In the genomic region with DNA sequence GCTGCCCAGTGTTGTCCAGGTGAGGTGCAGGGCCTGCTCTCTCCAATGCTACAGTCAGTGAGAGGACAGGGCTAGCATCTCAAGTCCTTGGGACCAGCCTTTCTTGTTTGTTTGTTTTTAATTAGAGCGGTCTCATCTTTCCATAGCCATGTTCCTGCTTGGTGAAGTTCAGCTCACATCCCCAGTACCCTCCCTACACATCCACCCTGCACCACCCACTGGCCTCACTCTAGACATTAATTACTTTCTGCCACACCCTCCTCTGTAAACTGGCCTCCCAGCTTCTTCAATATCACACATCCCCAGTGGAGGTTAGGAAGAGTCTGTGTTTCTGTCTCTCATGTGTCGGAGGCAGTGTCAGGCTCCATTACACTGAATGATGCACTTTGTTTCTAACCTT, we compare ENCODE assay signal across 28 mouse cellular contexts. TPM values are rescaled to one million over a fixed set of nuclear protein-coding genes. Genes with fewer than 3 reads are reported as not detected.
A peak's percentile ranks its signal among the peaks of the same experiment; 100 is the strongest.
DNase-seq lines count a peak whose midpoint lies in the region; ATAC-seq and TF ChIP-seq lines count a peak whose summit lies in the region.
"Had no signal": no experiment of that assay in that cellular context is flagged by ENCODE, and none has a peak within 500 bp of the region (broad histone marks: within the 10 kb centered on the region; RNA-seq: fewer than 3 reads in every experiment).

No protein-coding gene starts in this region.

- H3K9me3 ChIP-seq in intestine, embryonic 15.5 days: no peaks in the 10 kb centered on the region
- H3K9me3 ChIP-seq in intestine, postnatal 0 days (ENCODE audit: control insufficient read depth): no peaks in the 10 kb centered on the region
- no peaks in the 10 kb centered on the region for H3K9me3 ChIP-seq in kidney, embryonic 16.5 days (ENCODE audit: low read length)
- no peaks in the 10 kb centered on the region for H3K9me3 ChIP-seq in intestine, embryonic 16.5 days (ENCODE audit: control insufficient read depth, low read length)
- H3K9me3 ChIP-seq: embryonic facial prominence, embryonic 13.5 days; embryonic facial prominence, embryonic 15.5 days; forebrain, embryonic 10.5 days; G1E had no signal

- DNase-seq in kidney, adult 2 months: no peak
- DNase-seq: adrenal gland, adult 8-10 months; adrenal gland, postnatal 14 days; B cell, adult 2 months; cerebellum, adult 11 months; cerebellum, adult 18-20 months; cerebellum, adult 8-10 months; cerebellum, adult 9-11 months; cerebellum, postnatal 14 days; cerebellum, postnatal 36 days; embryo, embryonic 11 days had no signal

- no peak for TF ChIP-seq POLR2A in kidney, adult 2 months (IDR thresholded peaks at IDR 0.05; ENCODE audit: low read depth, low read length)

- H3K36me3 ChIP-seq in intestine, embryonic 15.5 days: no peaks in the 10 kb centered on the region
- H3K36me3 ChIP-seq in intestine, postnatal 0 days (ENCODE audit: control insufficient read depth, insufficient read depth): no peaks in the 10 kb centered on the region
- no peaks in the 10 kb centered on the region for H3K36me3 ChIP-seq in kidney, embryonic 16.5 days (ENCODE audit: insufficient read depth, low read length)
- H3K36me3 ChIP-seq in kidney, adult 2 months (ENCODE audit: control insufficient read depth, insufficient read depth, low read length): no peaks in the 10 kb centered on the region
- no peaks in the 10 kb centered on the region for H3K36me3 ChIP-seq in intestine, embryonic 16.5 days (ENCODE audit: control insufficient read depth, insufficient read depth, low read length)
- H3K36me3 ChIP-seq: embryonic facial prominence, embryonic 13.5 days; embryonic facial prominence, embryonic 15.5 days; forebrain, embryonic 10.5 days; forebrain, embryonic 12.5 days; G1E had no signal

- no peak overlapping the region for H3K27ac ChIP-seq in intestine, embryonic 15.5 days
- H3K27ac ChIP-seq in intestine, postnatal 0 days (ENCODE audit: low read depth, low read length): no peak overlapping the region
- no peak overlapping the region; the same call in 1 of the 2 replicates for H3K27ac ChIP-seq in kidney, embryonic 16.5 days (ENCODE audit: low read length)
- no peak overlapping the region for H3K27ac ChIP-seq in kidney, adult 2 months (ENCODE audit: insufficient read depth, low read depth, low read length)
- H3K27ac ChIP-seq in intestine, embryonic 16.5 days (ENCODE audit: low read length): no peak overlapping the region
- H3K27ac ChIP-seq: embryonic facial prominence, embryonic 13.5 days; embryonic facial prominence, embryonic 15.5 days; forebrain, embryonic 10.5 days; forebrain, embryonic 12.5 days had no signal

- no peak for TF ChIP-seq CTCF in intestine, postnatal 0 days (IDR thresholded peaks at IDR 0.05; ENCODE audit: low read depth)
- TF ChIP-seq CTCF in kidney, adult 2 months (conservative IDR thresholded peaks at IDR 0.05; ENCODE audit: insufficient read depth, insufficient read length, low read depth, low read length): no peak

- peak; percentile 46 for ATAC-seq in intestine, embryonic 15.5 days
- no peak for ATAC-seq in intestine, postnatal 0 days
- peak; percentile 51; the same call in 1 of the 2 replicates for ATAC-seq in kidney, embryonic 16.5 days (ENCODE audit: low FRiP score, low TSS enrichment)
- ATAC-seq in intestine, embryonic 16.5 days: peak; percentile 57; the same call in 1 of the 2 replicates
- ATAC-seq: activated CD4-positive, CD25-positive, alpha-beta regulatory T cell, adult 4 months; CD4-positive, CD25-positive, alpha-beta regulatory T cell, adult 4 months; forebrain, embryonic 14.5 days; forebrain, embryonic 16.5 days; Patski had no signal

- H3K27me3 ChIP-seq in intestine, embryonic 15.5 days (replicated peaks): no peaks in the 10 kb centered on the region
- no peaks in the 10 kb centered on the region for H3K27me3 ChIP-seq in intestine, postnatal 0 days (replicated peaks; ENCODE audit: control insufficient read depth, insufficient read depth, low read length)
- H3K27me3 ChIP-seq in kidney, embryonic 16.5 days (ENCODE audit: insufficient read depth, low read length): no peaks in the 10 kb centered on the region
- no peaks in the 10 kb centered on the region for H3K27me3 ChIP-seq in kidney, adult 2 months (replicated peaks; ENCODE audit: control insufficient read depth, insufficient read depth, low read length)
- no peaks in the 10 kb centered on the region for H3K27me3 ChIP-seq in intestine, embryonic 16.5 days (replicated peaks; ENCODE audit: control insufficient read depth, insufficient read depth, low read length)
- H3K27me3 ChIP-seq: embryonic facial prominence, embryonic 13.5 days; embryonic facial prominence, embryonic 15.5 days; forebrain, embryonic 12.5 days had no signal

- no peak overlapping the region for H3K4me3 ChIP-seq in intestine, embryonic 15.5 days (replicated peaks)
- H3K4me3 ChIP-seq in intestine, postnatal 0 days (ENCODE audit: low read depth, low read length): no peak overlapping the region
- no peak overlapping the region for H3K4me3 ChIP-seq in kidney, embryonic 16.5 days (ENCODE audit: low read length)
- no peak overlapping the region for H3K4me3 ChIP-seq in kidney, adult 2 months (ENCODE audit: insufficient read depth, low read depth, low read length)
- no peak overlapping the region for H3K4me3 ChIP-seq in intestine, embryonic 16.5 days (ENCODE audit: low read length)
- H3K4me3 ChIP-seq: embryonic facial prominence, embryonic 13.5 days; embryonic facial prominence, embryonic 15.5 days; erythroblast, embryonic 14.5 days; forebrain, embryonic 10.5 days; forebrain, embryonic 12.5 days had no signal

- 88% methylated on average over 2 of the region's 2 CpGs for WGBS in intestine, embryonic 15.5 days
- WGBS in intestine, postnatal 0 days: 74% methylated on average over 2 of the region's 2 CpGs
- 73% methylated on average over 2 of the region's 2 CpGs for WGBS in kidney, embryonic 16.5 days
- 94% methylated on average over 2 of the region's 2 CpGs for WGBS in kidney, adult 2 months
- 83% methylated on average over 2 of the region's 2 CpGs for WGBS in intestine, embryonic 16.5 days

- H3K9ac ChIP-seq in intestine, embryonic 15.5 days: no peak overlapping the region
- no peak overlapping the region for H3K9ac ChIP-seq in intestine, postnatal 0 days (ENCODE audit: low read depth, low read length)
- H3K9ac ChIP-seq in kidney, embryonic 16.5 days (replicated peaks; ENCODE audit: low read length): no peak overlapping the region
- no peak overlapping the region for H3K9ac ChIP-seq in intestine, embryonic 16.5 days (ENCODE audit: low read depth, low read length)
- H3K9ac ChIP-seq: embryonic facial prominence, embryonic 13.5 days; embryonic facial prominence, embryonic 15.5 days; forebrain, embryonic 12.5 days had no signal

- peaks cover 8% of the 10 kb centered on the region; the same call in 1 of the 2 replicates for H3K4me1 ChIP-seq in intestine, embryonic 15.5 days (replicated peaks)
- H3K4me1 ChIP-seq in intestine, postnatal 0 days (replicated peaks; ENCODE audit: control insufficient read depth, insufficient read depth, low read length): no peaks in the 10 kb centered on the region; the same call in 1 of the 2 replicates
- H3K4me1 ChIP-seq in kidney, embryonic 16.5 days (ENCODE audit: insufficient read depth, low read length): no peaks in the 10 kb centered on the region
- H3K4me1 ChIP-seq in kidney, adult 2 months (ENCODE audit: control insufficient read depth, insufficient read depth, low read length): no peaks in the 10 kb centered on the region; the same call in 1 of the 2 replicates
- peaks cover 17% of the 10 kb centered on the region for H3K4me1 ChIP-seq in intestine, embryonic 16.5 days (ENCODE audit: control insufficient read depth, insufficient read depth, low read length)
- H3K4me1 ChIP-seq: embryonic facial prominence, embryonic 13.5 days; embryonic facial prominence, embryonic 15.5 days; forebrain, embryonic 10.5 days; forebrain, embryonic 12.5 days had no signal

- no peak overlapping the region for H3K4me2 ChIP-seq in intestine, embryonic 15.5 days (replicated peaks)
- H3K4me2 ChIP-seq in intestine, postnatal 0 days (replicated peaks; ENCODE audit: low read depth): no peak overlapping the region
- H3K4me2 ChIP-seq in kidney, embryonic 16.5 days (replicated peaks; ENCODE audit: low read depth, low read length): no peak overlapping the region
- H3K4me2 ChIP-seq in intestine, embryonic 16.5 days (ENCODE audit: low read depth, low read length): no peak overlapping the region
- H3K4me2 ChIP-seq: embryonic facial prominence, embryonic 13.5 days; embryonic facial prominence, embryonic 15.5 days; forebrain, embryonic 12.5 days had no signal

RNA-seq across cellular contexts. Expression of a gene that starts 6.0 kb away (rescaled TPM):
- polyA plus RNA-seq in intestine, embryonic 15.5 days (2015; fragmentation: Nextera tagmentation; extraction: Ambion mirVana): 2.7 and 8.5 TPM in 2 replicates
- 4.3 and 5.7 TPM in 2 replicates for polyA plus RNA-seq in intestine, postnatal 0 days (2015; fragmentation: Nextera tagmentation; extraction: Ambion mirVana)
- 412 and 490 TPM in 2 replicates for polyA plus RNA-seq in kidney, embryonic 16.5 days (2015; fragmentation: Nextera tagmentation; extraction: Ambion mirVana)
- 187 and 262 TPM in 2 replicates for polyA plus RNA-seq in kidney, adult 2 months (2012; rRNA removed)
- 1.3 and 6.7 TPM in 2 replicates for polyA plus RNA-seq in intestine, embryonic 16.5 days (2015; fragmentation: Nextera tagmentation; extraction: Ambion mirVana)
- polyA plus RNA-seq: activated CD4-positive, CD25-positive, alpha-beta regulatory T cell, adult 4 months; CD4-positive, CD25-positive, alpha-beta regulatory T cell, adult 4 months; embryonic facial prominence, embryonic 11.5 days; erythroblast, embryonic 14.5 days; forebrain, embryonic 10.5 days; forebrain, embryonic 12.5 days; forebrain, embryonic 14.5 days; forebrain, embryonic 16.5 days; G1E; Patski had no signal

RNA-seq across cellular contexts. Expression of a gene that starts 19.0 kb away (rescaled TPM):
- 3.3 and 3.5 TPM in 2 replicates for polyA plus RNA-seq in intestine, embryonic 15.5 days (2015; fragmentation: Nextera tagmentation; extraction: Ambion mirVana)
- polyA plus RNA-seq in intestine, postnatal 0 days (2015; fragmentation: Nextera tagmentation; extraction: Ambion mirVana): 6.0 and 6.2 TPM in 2 replicates
- polyA plus RNA-seq in kidney, embryonic 16.5 days (2015; fragmentation: Nextera tagmentation; extraction: Ambion mirVana): 3.9 and 4.9 TPM in 2 replicates
- 5.4 and 5.6 TPM in 2 replicates for polyA plus RNA-seq in kidney, adult 2 months (2012; rRNA removed)
- 3.0 and 3.5 TPM in 2 replicates for polyA plus RNA-seq in intestine, embryonic 16.5 days (2015; fragmentation: Nextera tagmentation; extraction: Ambion mirVana)
- polyA plus RNA-seq: CD4-positive, CD25-positive, alpha-beta regulatory T cell, adult 4 months; erythroblast, embryonic 14.5 days; G1E had no signal

RNA-seq across cellular contexts. Expression of a gene that starts 22.7 kb away (rescaled TPM):
- polyA plus RNA-seq in intestine, embryonic 15.5 days (2015; fragmentation: Nextera tagmentation; extraction: Ambion mirVana): not detected in 2 replicates
- not detected in 2 replicates for polyA plus RNA-seq in intestine, postnatal 0 days (2015; fragmentation: Nextera tagmentation; extraction: Ambion mirVana)
- not detected in 2 replicates for polyA plus RNA-seq in kidney, embryonic 16.5 days (2015; fragmentation: Nextera tagmentation; extraction: Ambion mirVana)
- polyA plus RNA-seq in kidney, adult 2 months (2012; rRNA removed): not detected in 2 replicates
- not detected in 2 replicates for polyA plus RNA-seq in intestine, embryonic 16.5 days (2015; fragmentation: Nextera tagmentation; extraction: Ambion mirVana)
- polyA plus RNA-seq: activated CD4-positive, CD25-positive, alpha-beta regulatory T cell, adult 4 months; brain, embryonic 14.5 days; CD4-positive, CD25-positive, alpha-beta regulatory T cell, adult 4 months; embryonic facial prominence, embryonic 11.5 days; embryonic facial prominence, embryonic 13.5 days; erythroblast, embryonic 14.5 days; forebrain, embryonic 10.5 days; forebrain, embryonic 12.5 days; forebrain, embryonic 14.5 days; G1E; Patski had no signal

RNA-seq across cellular contexts. Expression of a gene that starts 34.8 kb away (rescaled TPM):
- polyA plus RNA-seq in intestine, embryonic 15.5 days (2015; fragmentation: Nextera tagmentation; extraction: Ambion mirVana): 18.2 and 23.8 TPM in 2 replicates
- 164 and 187 TPM in 2 replicates for polyA plus RNA-seq in intestine, postnatal 0 days (2015; fragmentation: Nextera tagmentation; extraction: Ambion mirVana)
- polyA plus RNA-seq in kidney, embryonic 16.5 days (2015; fragmentation: Nextera tagmentation; extraction: Ambion mirVana): 7.9 and 8.0 TPM in 2 replicates
- 18.1 and 18.9 TPM in 2 replicates for polyA plus RNA-seq in kidney, adult 2 months (2012; rRNA removed)
- 34.8 and 45.4 TPM in 2 replicates for polyA plus RNA-seq in intestine, embryonic 16.5 days (2015; fragmentation: Nextera tagmentation; extraction: Ambion mirVana)
- polyA plus RNA-seq: activated CD4-positive, CD25-positive, alpha-beta regulatory T cell, adult 4 months; brain, embryonic 14.5 days; CD4-positive, CD25-positive, alpha-beta regulatory T cell, adult 4 months; embryonic facial prominence, embryonic 11.5 days; embryonic facial prominence, embryonic 13.5 days; erythroblast, embryonic 14.5 days; forebrain, embryonic 10.5 days; forebrain, embryonic 12.5 days; forebrain, embryonic 14.5 days; forebrain, embryonic 16.5 days; G1E had no signal

Comparison
In these comparisons a context has a peak if more than half of its experiments do, and no peak if none do; other contexts are left out.
1. RNA of a gene that starts 6.0 kb away (polyA plus RNA-seq): 412 to 490 TPM in kidney, embryonic 16.5 days and 187 to 262 TPM in kidney, adult 2 months; 1.3 to 6.7 TPM in intestine, embryonic 16.5 days, 4.3 to 5.7 TPM in intestine, postnatal 0 days and 2.7 to 8.5 TPM in intestine, embryonic 15.5 days; every median in the first group is over 10 times any median in the second.